Mouse (Mus musculus) T-helper 1 cell (primary cell): ENCODE results near the gene Tyr.
"Not testable (repeated sequence)": the region's sequence is repeated elsewhere in the genome, so short reads cannot be mapped to it uniquely, and the experiment has no call there.

Experiments used
- in situ Hi-C: fragments of 300-600 bp; cut with MboI, MseI; formaldehyde crosslinking; loops from one replicate; pipeline ENCODE4 v1.15.1; 2025; ENCODE audit warnings: high pct_unique_total_duplicates

The Tyr gene

GRCm38 (mm10) chr7:87493412-87493811 lies at the start of gene Tyr:
Gene Tyr (minus strand): TSS chr7:87493512.
- in situ Hi-C loops = no loop called here

- in situ Hi-C loops = no loop called here
Measured at GRCm38 (mm10) chr7:87539031-87539430, 45.7 kb upstream of the Tyr start.

- in situ Hi-C loops = no loop called here
Measured at GRCm38 (mm10) chr7:87494124-87494682, 891 bp upstream of the Tyr start.

GRCm38 (mm10) chr7:87488024-87488423 lies 5.3 kb downstream of the Tyr start:
- in situ Hi-C loops = no loop called here

GRCm38 (mm10) chr7:87413271-87413670 lies 80.0 kb downstream of the Tyr start:
- in situ Hi-C loops = no loop called here

- in situ Hi-C loops = not testable (repeated sequence)
Measured at GRCm38 (mm10) chr7:87411373-87411772, 81.9 kb downstream of the Tyr start.

GRCm38 (mm10) chr7:87397023-87397422 lies 96.3 kb downstream of the Tyr start:
- in situ Hi-C loops = no loop called here

- in situ Hi-C loops = no loop called here
Measured at GRCm38 (mm10) chr7:87374935-87375334, 118.4 kb downstream of the Tyr start.
